Comparison of ENCODE assay signal across 1 mouse cellular context in genomic region chr11:5520412-5521265, GRCm38 (mm10).
A peak's percentile ranks its signal among the peaks of the same experiment; 100 is the strongest.
TF ChIP-seq lines count a peak whose summit lies in the region.

Gene Xbp1, plus strand, starts transcription at chr11:5520659.

TF ChIP-seq in CH12.LX, 34 proteins besides CTCF, POLR2A, EP300 and RAD21 (continued from another document):
- TF ChIP-seq POLR2AphosphoS2 (IDR thresholded peaks at IDR 0.05; ENCODE audit: low read depth, low read length) (no peak; the same call in 1 of the 2 replicates), MAFK (IDR thresholded peaks at IDR 0.05; ENCODE audit: insufficient replicate concordance, low read length) (no peak), USF1 (IDR thresholded peaks at IDR 0.05; ENCODE audit: low read depth, low read length) (no peak), IRF4 (IDR thresholded peaks at IDR 0.05; ENCODE audit: low read depth, low read length) (no peak), MAX (IDR thresholded peaks at IDR 0.05; ENCODE audit: low read length) (no peak), RCOR1 (conservative IDR thresholded peaks at IDR 0.05; ENCODE audit: low read depth, low read length) (no peak), NELFE (IDR thresholded peaks at IDR 0.05; ENCODE audit: low read depth, low read length) (peak; percentile 94), NRF1 (IDR thresholded peaks at IDR 0.05; ENCODE audit: low read depth, low read length) (peak; percentile 36; the same call in 1 of the 2 replicates), ELF1 (IDR thresholded peaks at IDR 0.05; ENCODE audit: low read depth, low read length) (peak; percentile 41), SMC3 (IDR thresholded peaks at IDR 0.05; ENCODE audit: low read depth, low read length) (no peak), SIN3A (IDR thresholded peaks at IDR 0.05; ENCODE audit: low read length) (peak; percentile 86), ZC3H11A (IDR thresholded peaks at IDR 0.05; ENCODE audit: low read depth, low read length) (no peak), MYC (IDR thresholded peaks at IDR 0.05; ENCODE audit: low read depth, low read length) (peak; percentile 56), TBP (conservative IDR thresholded peaks at IDR 0.05; ENCODE audit: low read depth, low read length) (peak; percentile 85), TCF12 (IDR thresholded peaks at IDR 0.05; ENCODE audit: low read depth, low read length) (peak; percentile 90), E2F4 (IDR thresholded peaks at IDR 0.05; ENCODE audit: insufficient replicate concordance, low read depth, low read length) (no peak), ZKSCAN1 (IDR thresholded peaks at IDR 0.05; ENCODE audit: borderline replicate concordance, low read depth, low read length) (no peak), CHD1 (IDR thresholded peaks at IDR 0.05; ENCODE audit: low read depth, low read length) (no peak), HCFC1 (IDR thresholded peaks at IDR 0.05; ENCODE audit: low read depth, low read length) (peak; percentile 58)
